Mouse (Mus musculus): ENCODE measurements around the gene Pde6d.

Pde6d gene

GRCm38 (mm10) chr1:86582451-86583096 is at the start of gene Pde6d, which contains the start of gene Cops7b:
Gene Pde6d (minus strand): TSS chr1:86582629.
Gene Cops7b (plus strand): TSS chr1:86582904.
- peak; percentile 96 for DNase-seq (ENCODE audit: extremely low spot score)

DNA sequence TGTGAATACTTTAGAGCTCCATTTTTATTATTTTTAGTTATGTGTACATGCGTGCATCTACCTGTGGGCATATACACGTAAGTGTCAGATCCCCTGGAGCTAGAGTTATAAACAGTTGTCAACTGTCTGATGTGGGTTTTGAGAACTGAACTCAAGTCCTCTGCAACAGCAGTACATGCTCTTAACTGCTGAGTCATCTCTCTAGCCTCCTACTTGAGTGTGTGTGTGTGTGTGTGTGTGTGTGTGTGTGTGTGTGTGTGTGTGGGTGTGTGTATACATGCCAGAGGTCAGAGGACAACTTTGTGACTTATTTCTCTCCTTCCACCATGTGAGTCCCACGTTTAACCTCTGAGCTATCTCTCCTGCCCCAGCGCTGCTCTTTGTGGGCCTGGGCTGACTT is 48.1 kb upstream of the Pde6d start:
- DNase-seq (ENCODE audit: extremely low spot score) = no peak

GRCm38 (mm10) chr1:86629936-86630335 is 47.5 kb upstream of the Pde6d start:
- DNase-seq (ENCODE audit: extremely low spot score) = no peak

GRCm38 (mm10) chr1:86628270-86628669 is 45.8 kb upstream of the Pde6d start:
- no peak for DNase-seq (ENCODE audit: extremely low spot score)

GRCm38 (mm10) chr1:86623001-86624000 is 40.9 kb upstream of the Pde6d start:
- DNase-seq (ENCODE audit: extremely low spot score) = no peak

DNA sequence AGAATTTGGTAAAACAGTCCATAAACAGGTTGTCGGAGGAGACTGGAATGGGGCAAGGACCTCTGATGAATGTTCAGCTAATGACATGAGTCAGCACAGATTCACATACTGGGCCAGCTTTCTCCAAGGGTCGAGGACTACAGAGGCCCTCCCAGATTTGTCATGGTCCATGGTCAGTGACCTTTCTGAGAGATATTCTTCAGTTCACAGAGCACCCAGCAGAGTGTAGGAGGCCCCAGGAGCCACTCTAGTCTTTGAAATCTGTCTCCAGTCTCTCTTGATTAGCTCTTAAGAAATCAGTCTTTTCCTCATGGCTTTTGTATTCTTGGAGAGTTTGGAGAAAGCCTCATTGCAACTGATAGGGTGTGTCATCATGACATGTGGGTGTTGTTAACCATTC is 39.9 kb upstream of the Pde6d start:
- DNase-seq (ENCODE audit: extremely low spot score) = no peak

DNA sequence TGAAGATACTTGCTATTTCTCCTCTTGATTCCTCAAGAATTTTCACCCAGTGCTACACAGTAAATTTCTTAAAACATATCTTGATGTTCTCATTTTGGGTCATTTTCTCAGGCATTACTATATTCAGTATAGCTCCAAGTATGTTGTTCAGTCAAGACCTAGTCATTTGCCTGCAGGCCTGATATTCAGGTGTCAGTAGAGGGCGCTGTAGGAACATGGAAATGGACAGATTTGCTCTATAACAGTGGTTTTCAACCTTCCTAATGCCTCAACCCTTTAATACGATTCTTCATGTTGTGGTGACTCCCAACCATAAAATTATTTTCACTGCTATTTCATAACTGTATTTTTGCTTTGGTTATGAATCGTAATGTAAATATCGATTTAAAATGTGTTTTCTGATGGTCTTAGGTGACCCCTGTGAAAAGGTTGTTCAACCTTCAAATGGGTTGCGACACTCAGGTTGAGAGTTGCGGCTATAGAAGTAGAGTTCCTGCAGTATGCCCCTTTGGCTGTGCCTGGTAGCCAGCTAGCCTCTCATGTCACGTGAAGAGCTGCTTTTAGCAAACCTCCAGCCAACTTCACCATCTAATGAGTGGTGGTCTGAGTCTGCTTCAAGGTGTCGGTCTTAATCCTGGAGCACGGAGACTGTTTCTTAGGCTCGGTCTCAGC is 36.2 kb upstream of the Pde6d start:
- DNase-seq (ENCODE audit: extremely low spot score) = peak; percentile 70

DNA sequence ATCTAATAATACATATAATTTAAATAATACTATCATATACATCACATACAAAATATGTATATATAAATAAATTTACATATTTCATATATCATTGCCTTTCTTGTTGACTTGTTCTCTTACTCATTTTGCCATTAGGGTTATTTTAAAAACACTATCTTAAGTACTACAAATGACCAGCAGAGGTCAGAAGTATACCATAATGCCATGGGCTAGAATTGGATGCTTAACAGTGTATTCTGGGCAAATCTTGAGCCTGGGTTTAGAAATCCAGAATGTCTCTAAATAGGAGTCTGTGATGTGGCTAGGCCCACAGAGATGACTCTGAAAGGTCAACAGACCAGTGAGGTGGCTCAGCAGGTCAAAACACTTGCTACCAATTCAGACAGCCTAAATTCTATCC is 31.8 kb upstream of the Pde6d start:
- DNase-seq (ENCODE audit: extremely low spot score) = no peak

GRCm38 (mm10) chr1:86612081-86612480 is 29.7 kb upstream of the Pde6d start:
- no peak for DNase-seq (ENCODE audit: extremely low spot score)

GRCm38 (mm10) chr1:86610954-86611353 is 28.5 kb upstream of the Pde6d start:
- no peak for DNase-seq (ENCODE audit: extremely low spot score)

DNA sequence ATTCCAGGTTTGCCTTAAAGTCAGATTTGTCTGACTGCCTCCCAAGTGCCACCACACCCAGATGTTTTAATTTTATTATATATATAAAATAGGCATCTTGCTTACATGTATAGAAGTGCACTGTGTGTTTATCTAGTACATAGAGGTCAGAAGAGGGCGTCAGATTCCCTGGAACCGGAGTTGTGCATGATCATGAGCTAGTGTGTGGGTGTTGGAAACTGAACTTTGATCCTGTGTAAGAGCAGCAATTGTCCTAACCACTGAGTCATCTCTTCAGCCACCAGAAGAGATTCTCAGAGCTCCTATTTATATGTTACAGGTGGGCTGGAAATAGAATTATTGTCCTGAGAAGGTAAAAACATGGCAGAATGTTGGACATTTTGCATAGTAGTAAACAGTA is 17.7 kb upstream of the Pde6d start:
- DNase-seq (ENCODE audit: extremely low spot score) = no peak

- peak; percentile 18 for DNase-seq (ENCODE audit: extremely low spot score)
Observed at GRCm38 (mm10) chr1:86598516-86598915, 16.1 kb upstream of the Pde6d start.

GRCm38 (mm10) chr1:86596512-86596911 is 14.1 kb upstream of the Pde6d start:
- DNase-seq (ENCODE audit: extremely low spot score) = no peak

GRCm38 (mm10) chr1:86595315-86595714 is 12.9 kb upstream of the Pde6d start:
- no peak for DNase-seq (ENCODE audit: extremely low spot score)

DNA sequence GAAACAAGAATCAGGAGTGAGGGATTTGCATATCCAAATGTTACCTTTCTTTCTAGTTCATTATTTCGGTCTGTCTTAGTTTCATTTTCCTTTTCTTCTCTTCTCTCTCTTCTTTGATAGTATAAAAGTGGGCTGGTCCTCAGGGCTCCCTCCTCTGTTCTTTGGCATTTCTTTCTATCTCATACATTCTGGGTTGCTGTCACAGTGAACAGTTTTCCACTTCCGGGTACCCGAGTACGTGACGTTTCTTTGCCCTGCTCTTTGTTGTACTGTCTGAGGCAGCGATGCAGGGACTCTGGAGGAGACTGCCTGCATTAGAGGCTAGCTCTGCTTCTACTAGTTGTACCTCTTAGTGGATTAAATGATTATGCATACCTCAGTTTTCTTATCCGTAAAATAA is 12.1 kb upstream of the Pde6d start:
- DNase-seq (ENCODE audit: extremely low spot score) = no peak

GRCm38 (mm10) chr1:86586992-86587391 is 4.6 kb upstream of the Pde6d start:
- peak; percentile 88 for DNase-seq (ENCODE audit: extremely low spot score)

DNA sequence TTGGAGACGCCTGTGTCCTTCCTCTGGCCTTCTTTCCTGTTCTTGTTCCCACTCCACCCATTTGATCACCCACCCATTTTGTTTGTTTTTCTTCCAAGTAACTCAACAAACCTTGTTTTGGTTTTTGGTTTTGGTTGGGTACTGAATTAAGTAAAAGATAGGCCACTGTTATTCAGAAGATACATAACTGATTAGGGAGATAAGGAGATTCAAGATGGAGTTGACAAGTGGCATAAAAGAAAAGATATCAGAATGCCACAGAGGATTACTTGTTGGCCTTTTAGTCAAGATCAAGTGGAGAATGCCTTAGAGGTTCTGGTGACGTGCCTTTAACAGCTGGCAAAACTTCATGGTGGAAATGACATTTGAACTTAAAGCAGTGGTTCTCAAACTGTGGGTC is 1.3 kb upstream of the Pde6d start:
- no peak for DNase-seq (ENCODE audit: extremely low spot score)

- DNase-seq (ENCODE audit: extremely low spot score) = no peak
Observed at GRCm38 (mm10) chr1:86581692-86582450, 558 bp downstream of the Pde6d start.

- no peak for DNase-seq (ENCODE audit: extremely low spot score)
Observed at GRCm38 (mm10) chr1:86580426-86580825, 2.0 kb downstream of the Pde6d start.

DNA sequence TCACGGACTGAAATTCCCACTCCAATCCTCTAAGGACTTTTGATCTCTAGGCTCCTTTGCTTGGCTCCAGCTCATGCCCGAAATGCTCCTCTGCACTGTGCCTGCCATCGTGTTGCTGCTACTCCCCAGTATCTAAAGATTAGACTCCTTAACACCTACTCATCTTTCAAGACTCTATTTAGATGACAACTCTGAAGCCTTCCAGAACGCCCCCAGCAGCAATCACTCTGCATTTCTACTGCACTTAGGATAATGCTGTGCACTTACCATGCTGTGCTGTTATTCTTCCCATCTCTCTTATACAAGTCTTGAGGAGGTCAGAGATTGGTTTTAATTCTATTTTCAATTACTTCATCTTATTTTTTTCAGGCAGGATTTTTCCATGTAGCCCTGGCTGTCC is 10.5 kb downstream of the Pde6d start:
- no peak for DNase-seq (ENCODE audit: extremely low spot score)

- no peak for DNase-seq (ENCODE audit: extremely low spot score)
Observed at GRCm38 (mm10) chr1:86571381-86571780, 11.0 kb downstream of the Pde6d start.
